Mouse (Mus musculus): ENCODE results near the gene Ect2l. TPM values are rescaled to one million over a fixed set of nuclear protein-coding genes. Genes with fewer than 3 reads are reported as not detected.
"Not testable (repeated sequence)": the region's sequence is repeated elsewhere in the genome, so short reads cannot be mapped to it uniquely, and the experiment has no call there.

Gene Ect2l
- polyA plus RNA-seq, 1 experiment from 2014 or later: 0.22 TPM

GRCm38 (mm10) chr10:18177304-18177703 lies 33.4 kb downstream of the Ect2l start:
- 92% methylated on average over 2 of the region's 2 CpGs for WGBS
- no peak for DNase-seq (ENCODE audit: low spot score)
- no peaks in the 10 kb centered on the region for H3K9me3 ChIP-seq (replicated peaks)
- no peaks in the 10 kb centered on the region for H3K27me3 ChIP-seq (ENCODE audit: low read depth, poor library complexity, severe bottlenecking)
- no peaks in the 10 kb centered on the region for H3K4me1 ChIP-seq
- H3K4me3 ChIP-seq: no peak overlapping the region
- H3K36me3 ChIP-seq: no peaks in the 10 kb centered on the region
- no peak overlapping the region for H3K27ac ChIP-seq (replicated peaks)

- no peak overlapping the region for H3K4me3 ChIP-seq
- H3K9me3 ChIP-seq (replicated peaks): no peaks in the 10 kb centered on the region
- no peaks in the 10 kb centered on the region for H3K4me1 ChIP-seq
- no peaks in the 10 kb centered on the region for H3K36me3 ChIP-seq
- DNase-seq (ENCODE audit: low spot score): no peak
- WGBS: 92% methylated on average over 7 of the region's 7 CpGs
- H3K27ac ChIP-seq (replicated peaks): no peak overlapping the region
- H3K27me3 ChIP-seq (ENCODE audit: low read depth, poor library complexity, severe bottlenecking): no peaks in the 10 kb centered on the region
These were observed 34.0 kb downstream of the Ect2l start for GRCm38 (mm10) chr10:18176722-18177121.

GRCm38 (mm10) chr10:18175087-18175486 lies 35.6 kb downstream of the Ect2l start:
- WGBS: 90% methylated on average over 6 of the region's 6 CpGs
- Histone ChIP-seq H3K4me3 (no peak overlapping the region), H3K27me3 (ENCODE audit: low read depth, poor library complexity, severe bottlenecking) (no peaks in the 10 kb centered on the region), H3K36me3 (no peaks in the 10 kb centered on the region), H3K9me3 (replicated peaks) (no peaks in the 10 kb centered on the region), H3K27ac (replicated peaks) (no peak overlapping the region), H3K4me1 (no peaks in the 10 kb centered on the region)
- DNase-seq (ENCODE audit: low spot score): no peak

GRCm38 (mm10) chr10:18162435-18162971 lies 48.2 kb downstream of the Ect2l start:
- DNase-seq (ENCODE audit: low spot score): no peak
- Histone ChIP-seq H3K4me3 (no peak overlapping the region), H3K4me1 (no peaks in the 10 kb centered on the region), H3K36me3 (no peaks in the 10 kb centered on the region), H3K9me3 (replicated peaks) (no peaks in the 10 kb centered on the region), H3K27me3 (ENCODE audit: low read depth, poor library complexity, severe bottlenecking) (no peaks in the 10 kb centered on the region), H3K27ac (replicated peaks) (no peak overlapping the region)
- 90% methylated on average over 7 of the region's 7 CpGs for WGBS

- no peak overlapping the region for H3K27ac ChIP-seq (replicated peaks)
- WGBS: 79% methylated on average over 3 of the region's 3 CpGs
- no peaks in the 10 kb centered on the region for H3K27me3 ChIP-seq (ENCODE audit: low read depth, poor library complexity, severe bottlenecking)
- no peaks in the 10 kb centered on the region for H3K9me3 ChIP-seq (replicated peaks)
- no peak for DNase-seq (ENCODE audit: low spot score)
- H3K4me1 ChIP-seq: no peaks in the 10 kb centered on the region
- H3K36me3 ChIP-seq: no peaks in the 10 kb centered on the region
- no peak overlapping the region for H3K4me3 ChIP-seq
These were observed 63.5 kb downstream of the Ect2l start for GRCm38 (mm10) chr10:18147224-18147623.

GRCm38 (mm10) chr10:18142231-18142630 lies 68.5 kb downstream of the Ect2l start:
- DNase-seq (ENCODE audit: low spot score): no peak
- no peak overlapping the region for H3K27ac ChIP-seq (replicated peaks)
- H3K27me3 ChIP-seq (ENCODE audit: low read depth, poor library complexity, severe bottlenecking): no peaks in the 10 kb centered on the region
- H3K9me3 ChIP-seq (replicated peaks): no peaks in the 10 kb centered on the region
- no peaks in the 10 kb centered on the region for H3K36me3 ChIP-seq
- H3K4me1 ChIP-seq: no peaks in the 10 kb centered on the region
- no peak overlapping the region for H3K4me3 ChIP-seq
- 89% methylated on average over 6 of the region's 6 CpGs for WGBS

- no peak overlapping the region for H3K4me3 ChIP-seq
- no peaks in the 10 kb centered on the region for H3K9me3 ChIP-seq (replicated peaks)
- H3K36me3 ChIP-seq: no peaks in the 10 kb centered on the region
- WGBS: 88% methylated on average over 2 of the region's 2 CpGs
- no peaks in the 10 kb centered on the region for H3K27me3 ChIP-seq (ENCODE audit: low read depth, poor library complexity, severe bottlenecking)
- no peak for DNase-seq (ENCODE audit: low spot score)
- no peak overlapping the region for H3K27ac ChIP-seq (replicated peaks)
- H3K4me1 ChIP-seq: no peaks in the 10 kb centered on the region
These were observed 69.3 kb downstream of the Ect2l start for GRCm38 (mm10) chr10:18141389-18141788.

- Histone ChIP-seq H3K36me3 (no peaks in the 10 kb centered on the region), H3K27ac (replicated peaks) (no peak overlapping the region), H3K27me3 (ENCODE audit: low read depth, poor library complexity, severe bottlenecking) (no peaks in the 10 kb centered on the region), H3K9me3 (replicated peaks) (no peaks in the 10 kb centered on the region), H3K4me1 (no peaks in the 10 kb centered on the region), H3K4me3 (peak overlapping the region; percentile 39)
- 89% methylated on average over 5 of the region's 5 CpGs for WGBS
- no peak for DNase-seq (ENCODE audit: low spot score)
These were observed 71.1 kb downstream of the Ect2l start for GRCm38 (mm10) chr10:18139615-18140014.

GRCm38 (mm10) chr10:18138853-18139503 lies 71.7 kb downstream of the Ect2l start:
- peak overlapping the region; percentile 39 for H3K4me3 ChIP-seq
- H3K27me3 ChIP-seq (ENCODE audit: low read depth, poor library complexity, severe bottlenecking); DNase-seq (ENCODE audit: low spot score); H3K27ac ChIP-seq (replicated peaks); H3K9me3 ChIP-seq (replicated peaks); H3K4me1 ChIP-seq; H3K36me3 ChIP-seq: not testable (repeated sequence)
- 69% methylated on average over 18 of the region's 26 CpGs for WGBS

GRCm38 (mm10) chr10:18131666-18132650 lies 78.7 kb downstream of the Ect2l start:
- Histone ChIP-seq H3K36me3 (peaks cover 2% of the 10 kb centered on the region; the same call in 1 of the 2 replicates), H3K27me3 (ENCODE audit: low read depth, poor library complexity, severe bottlenecking) (no peaks in the 10 kb centered on the region), H3K9me3 (replicated peaks) (no peaks in the 10 kb centered on the region), H3K27ac (replicated peaks) (no peak overlapping the region), H3K4me1 (no peaks in the 10 kb centered on the region), H3K4me3 (no peak overlapping the region)
- no peak for DNase-seq (ENCODE audit: low spot score)
- 92% methylated on average over 10 of the region's 10 CpGs for WGBS

- H3K4me1 ChIP-seq: no peaks in the 10 kb centered on the region
- no peak overlapping the region for H3K27ac ChIP-seq (replicated peaks)
- peaks cover 15% of the 10 kb centered on the region for H3K36me3 ChIP-seq
- H3K9me3 ChIP-seq (replicated peaks): no peaks in the 10 kb centered on the region
- no peak for DNase-seq (ENCODE audit: low spot score)
- H3K4me3 ChIP-seq: no peak overlapping the region
- no peaks in the 10 kb centered on the region for H3K27me3 ChIP-seq (ENCODE audit: low read depth, poor library complexity, severe bottlenecking)
- 94% methylated on average over 5 of the region's 5 CpGs for WGBS
These were observed 80.4 kb downstream of the Ect2l start for GRCm38 (mm10) chr10:18130276-18130675.

- Histone ChIP-seq H3K9me3 (replicated peaks) (no peaks in the 10 kb centered on the region; the same call in 1 of the 2 replicates), H3K4me3 (no peak overlapping the region), H3K4me1 (no peaks in the 10 kb centered on the region), H3K36me3 (peaks cover 92% of the 10 kb centered on the region), H3K27me3 (ENCODE audit: low read depth, poor library complexity, severe bottlenecking) (no peaks in the 10 kb centered on the region), H3K27ac (replicated peaks) (no peak overlapping the region)
- WGBS: 91% methylated on average over 8 of the region's 8 CpGs
- DNase-seq (ENCODE audit: low spot score): no peak
These were observed 92.4 kb downstream of the Ect2l start for GRCm38 (mm10) chr10:18118336-18118735.

Data from midbrain, embryonic 10.5 days (tissue).